Mouse (Mus musculus): ENCODE measurements around the gene Ttc7b.

DNA sequence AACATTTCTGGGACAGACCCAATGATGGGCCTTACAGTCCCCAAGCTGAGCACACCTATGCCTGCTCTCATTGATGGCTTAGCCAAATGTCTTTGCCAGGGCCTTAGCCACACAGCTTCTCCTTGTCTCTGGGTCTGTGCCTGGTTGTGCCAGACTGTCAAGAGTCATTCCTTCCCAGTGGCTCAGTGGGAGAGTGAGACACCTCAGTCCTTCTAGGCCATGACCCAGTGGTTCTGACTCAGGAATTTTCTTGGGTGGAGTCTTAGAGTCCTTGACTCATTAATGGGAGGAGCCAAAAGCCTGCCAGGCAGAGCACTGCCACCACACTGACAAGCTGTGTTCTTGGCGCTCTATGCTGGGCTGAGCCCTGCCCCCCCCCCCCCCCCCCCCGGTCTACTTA, 193.9 kb downstream of the Ttc7b start:
- no peak for TF ChIP-seq CTCF (IDR thresholded peaks at IDR 0.05; ENCODE audit: insufficient read depth, low read length)
- TF ChIP-seq POLR2A (IDR thresholded peaks at IDR 0.05; ENCODE audit: borderline replicate concordance, extremely low read depth, low read depth, low read length) = no peak
